Mouse (Mus musculus): ENCODE results near the gene Agpat3.
"Not testable (repeated sequence)": the region's sequence is repeated elsewhere in the genome, so short reads cannot be mapped to it uniquely, and the experiment has no call there.

Gene Agpat3

DNA sequence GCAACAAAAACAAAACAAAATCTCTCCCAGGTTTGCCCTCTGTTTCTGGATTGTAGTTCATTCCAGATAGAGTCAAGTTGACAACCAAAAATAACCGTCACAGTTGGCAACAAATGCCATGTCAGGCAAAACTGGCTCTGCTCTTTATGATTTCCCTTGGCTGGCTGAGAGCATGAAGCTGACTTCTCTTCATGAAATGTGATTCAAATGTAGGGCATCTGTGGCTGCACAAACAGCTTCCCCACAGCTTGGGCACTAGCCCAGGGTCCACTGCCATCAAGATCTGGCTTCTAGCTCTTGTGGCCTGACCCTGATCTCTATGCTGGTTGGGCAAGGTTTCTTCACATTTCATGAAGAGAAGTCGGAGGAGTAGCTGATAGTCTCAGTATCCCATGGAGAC lies 9.7 kb upstream of the Agpat3 start:
- DNase-seq (ENCODE audit: extremely low spot score, low spot score): no peak

DNA sequence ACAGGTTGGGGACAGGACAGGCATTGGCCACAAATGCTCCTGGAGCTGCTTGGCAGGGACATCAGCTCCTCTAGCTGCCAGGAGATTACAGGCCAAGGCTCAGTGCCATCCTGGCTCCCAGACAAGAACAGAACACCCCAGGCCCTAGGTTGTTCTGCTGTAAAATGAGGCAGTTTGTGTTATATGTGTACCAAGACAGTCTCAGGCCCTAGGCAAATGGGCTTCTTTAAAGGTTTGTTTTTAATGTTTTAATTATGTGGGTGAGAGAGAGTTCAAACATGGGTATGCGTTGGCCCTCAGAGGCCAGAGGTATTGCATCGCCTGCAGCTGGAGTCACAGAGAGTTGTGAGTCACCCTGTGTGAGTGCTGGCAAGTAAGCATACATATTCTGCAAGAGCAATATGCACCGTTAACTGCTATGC lies 8.0 kb upstream of the Agpat3 start:
- no peak for DNase-seq (ENCODE audit: extremely low spot score, low spot score)

GRCm38 (mm10) chr10:78358999-78359398 lies 6.7 kb upstream of the Agpat3 start:
- not testable (repeated sequence) for DNase-seq (ENCODE audit: extremely low spot score, low spot score)

DNA sequence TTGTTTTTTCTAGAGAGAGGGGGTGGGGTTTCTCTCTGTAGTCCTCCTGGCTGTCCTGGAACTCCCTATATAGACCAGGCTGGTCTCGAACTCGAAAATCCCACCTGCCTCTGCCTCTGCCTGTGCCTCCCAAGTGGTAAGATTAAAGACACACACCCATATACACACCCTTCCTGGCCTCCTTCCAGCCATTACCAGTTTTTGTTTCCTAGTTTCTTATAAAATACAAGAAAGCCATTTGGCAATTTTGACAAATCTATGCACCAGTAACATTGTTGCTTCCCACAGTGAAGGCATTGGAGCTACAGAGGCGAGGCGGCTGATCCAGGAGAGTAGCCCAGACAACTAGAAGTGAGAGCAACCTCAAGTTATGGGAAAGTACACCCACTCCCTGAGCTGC lies 6.0 kb upstream of the Agpat3 start:
- DNase-seq (ENCODE audit: extremely low spot score, low spot score): no peak

- no peak for DNase-seq (ENCODE audit: extremely low spot score, low spot score)
Observed at GRCm38 (mm10) chr10:78357742-78358141, 5.5 kb upstream of the Agpat3 start.

- no peak for DNase-seq (ENCODE audit: extremely low spot score, low spot score)
Observed at GRCm38 (mm10) chr10:78355931-78356593, 3.8 kb upstream of the Agpat3 start.

- peak; percentile 26 for DNase-seq (ENCODE audit: extremely low spot score, low spot score)
Observed at GRCm38 (mm10) chr10:78353196-78353595, 907 bp upstream of the Agpat3 start.

DNA sequence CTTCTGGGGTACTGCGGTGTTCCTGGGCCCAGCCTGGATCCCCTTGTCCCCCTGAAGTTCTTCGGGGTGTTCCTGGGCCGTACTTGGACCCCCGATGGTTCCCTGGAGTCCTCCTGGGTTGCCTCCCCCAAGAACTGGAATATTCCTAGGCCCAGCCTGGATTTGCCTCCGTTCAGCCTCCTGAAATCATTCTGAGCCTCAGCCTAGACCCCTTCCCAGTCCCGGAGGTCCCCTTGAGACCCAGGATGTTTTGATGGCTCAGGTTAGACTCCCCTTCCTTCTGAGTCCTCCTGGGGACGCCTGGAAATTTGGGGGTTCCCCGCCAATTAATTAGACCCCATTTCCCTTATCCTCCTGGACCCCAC lies 359 bp upstream of the Agpat3 start:
- no peak for DNase-seq (ENCODE audit: extremely low spot score, low spot score)

DNA sequence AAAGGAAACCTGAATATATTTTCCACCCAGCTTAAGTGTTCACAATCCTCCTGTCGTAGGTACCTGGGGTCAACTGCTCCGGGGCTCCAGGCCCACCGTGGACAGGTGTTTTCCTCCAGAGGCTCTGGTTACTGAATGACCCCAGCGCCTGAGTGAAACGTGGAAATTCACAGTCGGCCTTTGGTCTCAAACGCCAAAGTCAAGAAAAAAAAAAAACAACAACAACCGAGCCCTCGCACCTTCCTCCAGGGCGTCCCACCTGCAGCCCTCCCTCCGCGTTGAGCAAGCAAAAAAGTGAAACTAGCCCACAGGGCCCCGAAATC lies 764 bp downstream of the Agpat3 start:
- no peak for DNase-seq (ENCODE audit: extremely low spot score, low spot score)

DNA sequence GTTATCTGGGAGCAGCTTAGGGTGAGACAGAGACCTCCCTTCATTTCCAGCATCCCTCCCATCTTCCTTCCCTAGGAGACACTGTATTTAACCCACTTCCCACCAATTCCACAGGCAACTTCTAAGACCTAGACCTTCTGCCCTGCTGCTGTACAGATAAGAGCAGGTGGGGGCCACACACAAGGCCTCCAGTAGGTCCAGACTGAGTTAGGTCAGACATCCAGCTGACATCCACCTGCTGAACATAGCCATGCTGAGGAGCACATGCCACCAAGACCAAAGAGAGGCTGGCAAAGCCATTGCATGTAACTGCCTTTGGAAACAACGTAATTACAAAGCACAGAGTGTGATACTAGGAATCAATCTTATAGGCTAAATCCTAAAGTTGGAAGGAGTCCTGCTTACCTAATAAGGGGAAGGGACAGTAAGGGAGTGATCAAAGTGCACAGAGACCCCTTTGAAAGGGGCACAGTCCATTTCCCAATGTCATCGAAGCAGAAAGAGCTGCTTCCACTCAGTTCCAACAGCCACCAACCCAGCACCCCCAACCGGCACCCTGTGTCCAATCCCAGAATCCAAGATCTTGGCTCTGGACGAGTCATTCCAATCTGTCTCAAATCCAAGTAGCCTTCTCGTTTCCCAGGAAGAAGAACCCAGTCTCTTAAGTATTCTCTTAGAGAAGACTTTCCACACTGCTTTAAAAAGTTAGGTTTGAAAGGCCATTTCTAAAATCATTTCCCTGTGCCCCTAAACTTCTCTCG lies 1.3 kb downstream of the Agpat3 start:
- DNase-seq (ENCODE audit: extremely low spot score, low spot score): no peak

- no peak for DNase-seq (ENCODE audit: extremely low spot score, low spot score)
Observed at GRCm38 (mm10) chr10:78349464-78350165, 2.7 kb downstream of the Agpat3 start.

- no peak for DNase-seq (ENCODE audit: extremely low spot score, low spot score)
Observed at GRCm38 (mm10) chr10:78348211-78348610, 4.1 kb downstream of the Agpat3 start.

GRCm38 (mm10) chr10:78347486-78347885 lies 4.8 kb downstream of the Agpat3 start:
- DNase-seq (ENCODE audit: extremely low spot score, low spot score): no peak

DNA sequence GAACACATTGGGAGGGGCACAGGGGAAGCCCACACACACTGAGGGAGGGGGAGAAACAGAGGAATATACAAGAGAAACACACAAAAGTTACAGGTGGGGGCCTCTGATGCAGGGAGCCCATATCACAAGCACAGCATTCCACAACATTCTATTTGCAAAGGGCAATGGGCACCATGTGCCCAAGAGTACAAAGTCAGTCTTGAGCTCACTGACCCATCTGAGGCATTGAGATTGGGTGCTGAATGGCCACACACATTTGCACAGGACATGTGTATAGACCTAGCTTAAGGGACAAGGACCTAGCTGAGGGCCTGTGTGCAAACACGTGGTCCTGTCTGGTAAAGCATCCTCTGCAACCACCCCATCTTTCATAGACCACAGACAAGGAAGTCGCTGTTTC lies 6.8 kb downstream of the Agpat3 start:
- no peak for DNase-seq (ENCODE audit: extremely low spot score, low spot score)

DNA sequence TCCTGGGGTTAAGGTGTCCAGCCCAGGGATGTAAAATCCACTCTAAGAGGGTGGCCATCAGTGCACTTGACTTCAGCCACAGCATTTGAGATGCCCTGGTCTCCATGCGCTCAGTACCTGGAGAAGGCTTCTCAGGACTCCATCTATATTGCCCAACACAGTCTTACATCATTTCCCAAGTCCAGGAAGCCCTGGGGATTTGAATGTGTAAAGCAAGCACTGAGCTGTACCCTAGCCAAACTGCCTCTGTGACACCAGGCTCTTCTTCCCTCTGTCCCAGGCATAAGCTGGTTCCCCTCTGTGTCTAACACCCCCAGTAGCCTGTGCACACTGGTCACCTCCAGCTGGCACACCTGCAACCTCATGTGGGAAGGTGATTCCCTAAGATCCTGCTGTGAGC lies 10.2 kb downstream of the Agpat3 start:
- DNase-seq (ENCODE audit: extremely low spot score, low spot score): no peak

- no peak for DNase-seq (ENCODE audit: extremely low spot score, low spot score)
Observed at GRCm38 (mm10) chr10:78338180-78338579, 14.1 kb downstream of the Agpat3 start.

DNA sequence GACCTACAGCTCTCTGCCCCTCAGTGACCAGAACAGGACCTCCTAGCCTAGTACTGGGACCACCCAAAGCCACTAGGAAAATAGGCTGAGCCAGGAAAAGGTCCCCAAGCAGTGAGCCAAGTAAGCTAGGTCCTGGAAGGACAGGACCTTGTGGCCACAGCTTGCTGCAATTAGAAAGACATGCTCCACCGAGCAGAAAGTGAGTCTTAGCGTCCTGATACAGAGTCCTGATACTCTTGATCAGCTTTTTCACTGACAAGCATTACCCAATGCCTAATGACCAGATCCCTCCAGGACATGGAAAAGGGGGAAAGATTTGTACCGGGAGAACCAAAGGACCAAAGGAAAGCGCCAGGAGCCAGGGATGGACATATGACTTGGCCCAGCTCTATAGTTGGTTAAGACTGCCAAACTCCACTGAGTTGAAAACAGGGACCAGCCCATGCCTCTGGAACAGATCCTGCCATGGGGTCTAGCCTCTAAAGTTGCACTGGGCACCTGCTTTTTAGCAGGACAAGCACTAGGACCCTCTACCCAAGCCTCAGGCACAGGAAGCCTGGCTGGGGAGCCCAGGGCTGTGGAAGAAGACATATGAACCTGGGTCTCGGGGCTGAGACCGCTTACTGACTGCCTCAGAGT lies 17.2 kb downstream of the Agpat3 start:
- no peak for DNase-seq (ENCODE audit: extremely low spot score, low spot score)

DNA sequence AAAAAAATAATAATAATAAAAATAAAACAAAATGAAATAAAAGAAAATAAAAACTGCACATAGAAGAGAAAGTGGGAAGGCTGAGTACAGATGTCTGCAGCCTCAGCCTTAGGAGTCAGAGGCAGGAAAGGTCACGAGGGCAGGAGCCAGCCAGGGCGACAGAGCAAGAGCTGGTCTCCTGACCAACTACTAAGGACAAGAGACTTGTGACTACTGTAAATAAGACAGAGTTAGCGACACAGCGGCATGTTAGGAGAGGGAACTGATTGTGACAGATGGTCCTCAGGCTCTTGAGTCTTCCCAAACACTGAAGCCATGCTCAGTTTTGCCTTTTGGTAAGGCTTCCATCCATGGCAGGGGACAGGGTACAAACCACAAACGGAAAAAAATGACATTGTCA lies 20.7 kb downstream of the Agpat3 start:
- DNase-seq (ENCODE audit: extremely low spot score, low spot score): no peak

DNA sequence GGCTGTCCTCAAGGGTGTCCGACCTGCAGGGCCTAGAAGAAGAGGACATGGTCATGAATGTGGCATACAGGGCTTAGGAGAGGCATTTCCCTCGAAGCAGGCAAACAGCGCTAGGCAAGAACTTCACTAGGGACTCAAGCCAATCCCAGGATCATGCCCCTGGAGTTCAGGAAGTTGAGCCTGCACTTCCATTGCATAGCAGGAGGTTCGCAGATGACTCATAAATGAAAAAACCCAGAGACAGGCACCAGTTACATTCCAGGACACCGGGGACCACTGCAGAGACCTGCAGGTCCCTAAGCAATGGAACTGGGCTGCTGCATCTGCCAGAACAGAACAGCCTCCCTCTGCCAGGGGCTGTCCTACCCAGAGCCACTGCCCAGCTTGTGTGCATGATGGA lies 23.0 kb downstream of the Agpat3 start:
- no peak for DNase-seq (ENCODE audit: extremely low spot score, low spot score)

- no peak for DNase-seq (ENCODE audit: extremely low spot score, low spot score)
Observed at GRCm38 (mm10) chr10:78328011-78328575, 24.2 kb downstream of the Agpat3 start.

- DNase-seq (ENCODE audit: extremely low spot score, low spot score): no peak
Observed at GRCm38 (mm10) chr10:78325916-78326647, 26.2 kb downstream of the Agpat3 start.

Measured in neural tube, embryonic 10.5 days (tissue).